Mouse (Mus musculus) megakaryocyte-erythroid progenitor cell, adult 5-6 weeks (primary cell): ENCODE results near the gene 4930452B06Rik. TPM values are rescaled to one million over a fixed set of nuclear protein-coding genes. Genes with fewer than 3 reads are reported as not detected.

ENCODE experiments used
- ATAC-seq: replicated peaks from 2 replicates; pipeline ENCODE4 v1.8.0; 2016; ENCODE audit warnings: mild to moderate bottlenecking, inconsistent platforms; ENCODE audit not compliant: severe bottlenecking, poor library complexity, low FRiP score, low TSS enrichment
- total RNA-seq, 2 experiments: library from RNA; stranded (forward) in 1 of 2; stranded (reverse) in 1 of 2; fragments of 200-1000, 215-1000 nt in 1 of 2; fragments of >200 nt in 1 of 2; fragmentation: Nextera tagmentation in 1 of 2; gene quantifications; 2 replicates each; pipeline ENCODE4 v1.2.3; 2014 to 2017

Gene 4930452B06Rik
- total RNA-seq, 2 experiments from 2014 or later: not detected

- no peak for ATAC-seq
Measured at GRCm38 (mm10) chr14:8462321-8462909, 203.6 kb downstream of the 4930452B06Rik start.

- peak; percentile 71; the same call in 1 of the 2 replicates for ATAC-seq
Measured at GRCm38 (mm10) chr14:8460226-8461129, 205.6 kb downstream of the 4930452B06Rik start.

- ATAC-seq: no peak
Measured at GRCm38 (mm10) chr14:8459759-8460158, 206.3 kb downstream of the 4930452B06Rik start.

GRCm38 (mm10) chr14:8451117-8451516 is 214.9 kb downstream of the 4930452B06Rik start:
- ATAC-seq: peak; percentile 96

GRCm38 (mm10) chr14:8450342-8450741 is 215.7 kb downstream of the 4930452B06Rik start:
- ATAC-seq: no peak

GRCm38 (mm10) chr14:8449299-8449698 is 216.7 kb downstream of the 4930452B06Rik start:
- ATAC-seq: 0 out of 2 replicates have a peak, but pooled peaks have one; percentile 34

- ATAC-seq: no peak
Measured at GRCm38 (mm10) chr14:8447352-8447751, 218.7 kb downstream of the 4930452B06Rik start.

- no peak for ATAC-seq
Measured at GRCm38 (mm10) chr14:8444363-8444762, 221.7 kb downstream of the 4930452B06Rik start.

GRCm38 (mm10) chr14:8442691-8443090 is 223.3 kb downstream of the 4930452B06Rik start:
- ATAC-seq: no peak

GRCm38 (mm10) chr14:8441623-8442022 is 224.4 kb downstream of the 4930452B06Rik start:
- no peak for ATAC-seq

- ATAC-seq: no peak
Measured at GRCm38 (mm10) chr14:8430611-8431230, 235.3 kb downstream of the 4930452B06Rik start.

- no peak for ATAC-seq
Measured at GRCm38 (mm10) chr14:8429767-8430166, 236.3 kb downstream of the 4930452B06Rik start.

GRCm38 (mm10) chr14:8422833-8423232 is 243.2 kb downstream of the 4930452B06Rik start:
- no peak for ATAC-seq

GRCm38 (mm10) chr14:8421199-8421787 is 244.7 kb downstream of the 4930452B06Rik start:
- ATAC-seq: no peak

- ATAC-seq: no peak
Measured at GRCm38 (mm10) chr14:8418610-8419009, 247.4 kb downstream of the 4930452B06Rik start.

GRCm38 (mm10) chr14:8405946-8406345 is 260.1 kb downstream of the 4930452B06Rik start:
- ATAC-seq: no peak

- ATAC-seq: no peak
Measured at GRCm38 (mm10) chr14:8403310-8403709, 262.7 kb downstream of the 4930452B06Rik start.

GRCm38 (mm10) chr14:8398507-8398906 is 267.5 kb downstream of the 4930452B06Rik start:
- no peak for ATAC-seq

GRCm38 (mm10) chr14:8395690-8396287 is 270.3 kb downstream of the 4930452B06Rik start:
- no peak for ATAC-seq
